Mouse (Mus musculus): ENCODE measurements around the gene Mapk6. TPM values are rescaled to one million over a fixed set of nuclear protein-coding genes. Genes with fewer than 3 reads are reported as not detected.

Gene Mapk6
- polyA plus RNA-seq, 1 experiment from 2014 or later = 36.4 TPM

DNA sequence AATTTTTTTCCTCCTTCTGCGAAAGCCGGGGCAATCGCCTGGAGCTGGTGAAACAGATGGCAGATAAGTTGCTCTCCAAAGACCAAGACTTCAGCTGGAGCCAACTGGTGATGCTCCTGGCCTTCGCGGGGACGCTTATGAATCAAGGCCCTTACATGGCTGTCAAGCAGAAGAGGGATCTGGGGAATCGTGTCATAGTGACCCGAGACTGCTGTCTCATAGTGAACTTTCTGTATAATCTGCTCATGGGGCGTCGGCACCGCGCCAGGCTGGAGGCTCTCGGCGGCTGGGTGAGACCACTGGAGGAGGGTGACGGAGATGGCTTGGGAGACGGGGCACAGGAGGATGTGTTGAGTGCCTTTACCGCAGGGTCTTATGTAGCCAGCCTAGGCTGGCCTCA lies 61.7 kb downstream of the Mapk6 start:
- ATAC-seq (replicated peaks; ENCODE audit: insufficient number of reproducible peaks, insufficient read depth, low FRiP score, low read depth) = no peak
- no peaks in the 10 kb centered on the region for H3K9me3 ChIP-seq (replicated peaks)
- no peaks in the 10 kb centered on the region for H3K27me3 ChIP-seq
- H3K4me3 ChIP-seq = no peak overlapping the region
- peaks cover 22% of the 10 kb centered on the region; the same call in 1 of the 2 replicates for H3K36me3 ChIP-seq
- H3K4me2 ChIP-seq = no peak overlapping the region
- no peak overlapping the region for H3K27ac ChIP-seq
- H3K4me1 ChIP-seq (replicated peaks) = peaks cover 8% of the 10 kb centered on the region; the same call in 1 of the 2 replicates
- WGBS = 84% methylated on average over 17 of the region's 17 CpGs
- no peak overlapping the region for H3K9ac ChIP-seq

DNA sequence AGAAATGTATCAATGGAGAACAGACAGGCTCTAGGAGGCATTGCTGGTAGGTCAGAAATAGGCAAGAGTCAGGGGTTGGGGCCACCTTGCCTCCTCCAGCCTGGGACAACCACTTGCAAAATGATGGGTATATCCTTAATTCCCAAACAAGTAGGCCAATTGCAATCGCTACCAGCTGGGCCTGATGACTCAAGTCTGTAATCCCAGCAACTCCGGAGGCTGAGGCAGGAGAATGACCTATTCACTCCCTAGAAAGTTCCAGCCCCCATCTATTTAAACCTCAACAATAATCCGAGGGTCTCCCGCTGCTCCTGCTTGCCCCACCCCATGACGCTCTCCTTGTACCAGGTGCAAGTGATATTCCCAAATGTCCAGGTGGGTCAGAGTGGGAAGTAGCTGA lies 62.3 kb downstream of the Mapk6 start, which contains the start of gene Bcl2l10:
Gene Bcl2l10, plus strand, starts transcription at position 301 of the 400 bp plus-strand sequence.
- H3K9ac ChIP-seq = no peak within 1 kb of the TSS
- no peak within 1 kb of the TSS for H3K27ac ChIP-seq
- WGBS = 87% methylated on average over 5 of the region's 5 CpGs
- no peak within 1 kb of the TSS for H3K4me3 ChIP-seq
- no peaks in the 10 kb centered on the region for H3K27me3 ChIP-seq
- ATAC-seq (replicated peaks; ENCODE audit: insufficient number of reproducible peaks, insufficient read depth, low FRiP score, low read depth) = no peak
- peaks cover 26% of the 10 kb centered on the region; the same call in 1 of the 2 replicates for H3K36me3 ChIP-seq
- peaks cover 8% of the 10 kb centered on the region; the same call in 1 of the 2 replicates for H3K4me1 ChIP-seq (replicated peaks)
- H3K4me2 ChIP-seq = no peak within 1 kb of the TSS
- H3K9me3 ChIP-seq (replicated peaks) = no peaks in the 10 kb centered on the region

- no peak for ATAC-seq (replicated peaks; ENCODE audit: insufficient number of reproducible peaks, insufficient read depth, low FRiP score, low read depth)
- no peaks in the 10 kb centered on the region for H3K27me3 ChIP-seq
- no peaks in the 10 kb centered on the region for H3K4me1 ChIP-seq (replicated peaks)
- no peak overlapping the region for H3K27ac ChIP-seq
- no peak overlapping the region for H3K9ac ChIP-seq
- WGBS = 79% methylated on average over 4 of the region's 4 CpGs
- H3K4me2 ChIP-seq = no peak overlapping the region
- H3K36me3 ChIP-seq = peaks cover 57% of the 10 kb centered on the region
- H3K9me3 ChIP-seq (replicated peaks) = no peaks in the 10 kb centered on the region
- H3K4me3 ChIP-seq = no peak overlapping the region
Observed at GRCm38 (mm10) chr9:75342433-75342832, 67.4 kb downstream of the Mapk6 start.

- 82% methylated on average over 6 of the region's 6 CpGs for WGBS
- Histone ChIP-seq H3K27me3 (no peaks in the 10 kb centered on the region), H3K9ac (no peak overlapping the region), H3K4me1 (replicated peaks) (no peaks in the 10 kb centered on the region), H3K4me2 (no peak overlapping the region), H3K4me3 (no peak overlapping the region), H3K9me3 (replicated peaks) (no peaks in the 10 kb centered on the region), H3K27ac (no peak overlapping the region), H3K36me3 (peaks cover 69% of the 10 kb centered on the region)
- no peak for ATAC-seq (replicated peaks; ENCODE audit: insufficient number of reproducible peaks, insufficient read depth, low FRiP score, low read depth)
Observed at GRCm38 (mm10) chr9:75338016-75338415, 71.8 kb downstream of the Mapk6 start.

- Histone ChIP-seq H3K36me3 (peaks cover 61% of the 10 kb centered on the region), H3K9me3 (replicated peaks) (no peaks in the 10 kb centered on the region), H3K4me2 (no peak overlapping the region), H3K27me3 (no peaks in the 10 kb centered on the region), H3K4me1 (replicated peaks) (no peaks in the 10 kb centered on the region), H3K4me3 (no peak overlapping the region), H3K27ac (no peak overlapping the region), H3K9ac (no peak overlapping the region)
- 75% methylated on average over 4 of the region's 4 CpGs for WGBS
- ATAC-seq (replicated peaks; ENCODE audit: insufficient number of reproducible peaks, insufficient read depth, low FRiP score, low read depth) = no peak
Observed at GRCm38 (mm10) chr9:75334440-75334839, 75.4 kb downstream of the Mapk6 start.

DNA sequence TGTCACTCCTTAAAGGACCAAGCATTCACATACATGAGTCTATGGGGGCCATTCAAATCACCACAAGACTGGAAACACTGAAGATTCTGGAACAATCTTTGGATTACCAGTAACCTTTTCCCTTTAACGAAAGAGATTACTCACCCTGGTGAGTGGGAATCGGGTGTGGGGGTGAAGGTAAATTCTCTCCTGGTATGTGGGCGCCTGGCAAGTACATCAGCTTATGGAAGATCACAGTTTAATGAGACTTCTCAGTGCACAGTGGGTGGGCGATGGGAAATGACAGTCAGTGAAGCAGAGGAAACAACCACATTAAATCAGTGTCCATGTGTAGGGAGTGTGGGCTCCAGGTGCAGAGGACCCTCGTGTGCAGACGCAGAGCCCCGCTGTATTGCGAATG lies 79.0 kb downstream of the Mapk6 start:
- no peaks in the 10 kb centered on the region for H3K4me1 ChIP-seq (replicated peaks)
- H3K4me3 ChIP-seq = no peak overlapping the region
- H3K27ac ChIP-seq = no peak overlapping the region
- no peaks in the 10 kb centered on the region for H3K9me3 ChIP-seq (replicated peaks)
- no peak overlapping the region for H3K9ac ChIP-seq
- 92% methylated on average over 8 of the region's 8 CpGs for WGBS
- H3K36me3 ChIP-seq = peaks cover 31% of the 10 kb centered on the region
- ATAC-seq (replicated peaks; ENCODE audit: insufficient number of reproducible peaks, insufficient read depth, low FRiP score, low read depth) = no peak
- H3K4me2 ChIP-seq = no peak overlapping the region
- no peaks in the 10 kb centered on the region for H3K27me3 ChIP-seq

- no peaks in the 10 kb centered on the region for H3K9me3 ChIP-seq (replicated peaks)
- H3K27me3 ChIP-seq = no peaks in the 10 kb centered on the region
- no peak overlapping the region for H3K9ac ChIP-seq
- H3K36me3 ChIP-seq = peaks cover 10% of the 10 kb centered on the region; the same call in 1 of the 2 replicates
- no peak overlapping the region for H3K4me2 ChIP-seq
- H3K27ac ChIP-seq = no peak overlapping the region
- ATAC-seq (replicated peaks; ENCODE audit: insufficient number of reproducible peaks, insufficient read depth, low FRiP score, low read depth) = no peak
- H3K4me3 ChIP-seq = no peak overlapping the region
- no peaks in the 10 kb centered on the region for H3K4me1 ChIP-seq (replicated peaks)
- 88% methylated on average over 3 of the region's 3 CpGs for WGBS
Observed at GRCm38 (mm10) chr9:75328047-75328446, 81.8 kb downstream of the Mapk6 start.

DNA sequence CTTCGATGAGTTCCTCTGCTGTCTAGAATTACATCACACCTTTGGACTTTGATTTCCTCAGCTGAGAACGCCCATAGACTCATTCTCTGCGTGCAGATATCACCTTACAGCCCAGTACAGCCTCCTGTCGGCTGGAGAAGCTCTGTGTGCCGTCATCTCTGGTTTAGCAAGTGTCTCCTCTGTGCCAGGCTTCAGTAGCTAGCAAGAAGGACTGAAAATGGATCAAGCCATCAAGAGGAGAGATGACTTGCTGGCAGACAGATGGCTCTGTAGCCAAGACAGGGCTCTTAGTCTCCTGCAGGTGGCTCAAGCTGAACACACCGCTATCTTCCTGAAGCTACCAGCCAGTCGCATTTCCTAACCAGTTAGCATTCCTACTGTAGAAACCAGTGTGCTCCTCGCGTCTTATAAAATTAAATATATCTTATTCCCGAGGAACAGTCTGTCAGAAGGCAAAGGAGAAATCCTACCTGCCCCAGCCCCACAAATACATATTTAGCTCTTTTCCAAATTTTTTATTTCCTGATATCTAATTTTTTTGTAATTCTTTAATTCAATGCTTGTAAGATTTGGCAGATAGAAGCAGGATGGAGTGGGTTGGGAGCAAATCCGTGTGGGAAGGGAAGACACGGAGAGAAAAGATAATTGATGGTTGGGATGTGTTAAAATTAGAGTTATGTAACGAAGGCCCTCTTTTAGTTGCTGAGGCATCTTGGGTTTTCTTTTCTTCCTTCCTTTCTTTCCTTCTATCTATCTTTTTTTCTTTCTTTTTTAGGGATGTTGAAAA lies 87.5 kb downstream of the Mapk6 start:
- Histone ChIP-seq H3K4me1 (replicated peaks) (peaks cover 14% of the 10 kb centered on the region), H3K27ac (peak overlapping the region; percentile 37), H3K9ac (no peak overlapping the region), H3K36me3 (no peaks in the 10 kb centered on the region; the same call in 1 of the 2 replicates), H3K4me3 (no peak overlapping the region), H3K27me3 (no peaks in the 10 kb centered on the region), H3K4me2 (no peak overlapping the region), H3K9me3 (replicated peaks) (no peaks in the 10 kb centered on the region)
- ATAC-seq (replicated peaks; ENCODE audit: insufficient number of reproducible peaks, insufficient read depth, low FRiP score, low read depth) = 0 out of 2 replicates have a peak, but pooled peaks have one; percentile 40
- WGBS = 59% methylated on average over 13 of the region's 13 CpGs

GRCm38 (mm10) chr9:75319365-75319764 lies 90.4 kb downstream of the Mapk6 start:
- ATAC-seq (replicated peaks; ENCODE audit: insufficient number of reproducible peaks, insufficient read depth, low FRiP score, low read depth) = no peak
- Histone ChIP-seq H3K4me2 (no peak overlapping the region), H3K27ac (peak overlapping the region; percentile 76), H3K9me3 (replicated peaks) (no peaks in the 10 kb centered on the region), H3K27me3 (no peaks in the 10 kb centered on the region), H3K36me3 (no peaks in the 10 kb centered on the region), H3K4me3 (no peak overlapping the region), H3K9ac (no peak overlapping the region), H3K4me1 (replicated peaks) (peaks cover 25% of the 10 kb centered on the region)
- 72% methylated on average over 3 of the region's 3 CpGs for WGBS

Other genes with a start within 250 kb of the Mapk6 start
- 2.4 and 3.8 TPM in 2 replicates for gene Myo5c, start 178.0 kb downstream of the Mapk6 start, polyA plus RNA-seq (2015; fragmentation: Nextera tagmentation; extraction: Ambion mirVana)
- 53.7 and 56.1 TPM in 2 replicates for gene Gnb5, start 103.7 kb downstream of the Mapk6 start, polyA plus RNA-seq (2015; fragmentation: Nextera tagmentation; extraction: Ambion mirVana)
- not detected in 2 replicates for gene Bcl2l10, start 62.2 kb downstream of the Mapk6 start, polyA plus RNA-seq (2015; fragmentation: Nextera tagmentation; extraction: Ambion mirVana)
- gene Leo1, start 31.5 kb upstream of the Mapk6 start, polyA plus RNA-seq (2015; fragmentation: Nextera tagmentation; extraction: Ambion mirVana) = 27.1 and 27.7 TPM in 2 replicates
- gene Tmod3, start 149.7 kb upstream of the Mapk6 start, polyA plus RNA-seq (2015; fragmentation: Nextera tagmentation; extraction: Ambion mirVana) = 73.7 and 85.0 TPM in 2 replicates
- gene Tmod2, start 201.3 kb upstream of the Mapk6 start, polyA plus RNA-seq (2015; fragmentation: Nextera tagmentation; extraction: Ambion mirVana) = 5.2 and 8.9 TPM in 2 replicates
- gene Lysmd2, start 215.7 kb upstream of the Mapk6 start, polyA plus RNA-seq (2015; fragmentation: Nextera tagmentation; extraction: Ambion mirVana) = 20.9 and 21.7 TPM in 2 replicates

Measured in heart, embryonic 15.5 days (tissue).